Comparison of ENCODE assay signal across 24 mouse cellular contexts in genomic region chr8:126873306-126873705, GRCm38 (mm10).
DNase-seq lines count a peak whose midpoint lies in the region; ATAC-seq and TF ChIP-seq lines count a peak whose summit lies in the region.
"Had no signal": no experiment of that assay in that cellular context is flagged by ENCODE, and none has a peak within 500 bp of the region (broad histone marks: within the 10 kb centered on the region; RNA-seq: fewer than 3 reads in every experiment).

No protein-coding gene starts in this region.

- no peak for ATAC-seq in embryonic facial prominence, embryonic 13.5 days (ENCODE audit: insufficient number of reproducible peaks, insufficient read depth, low FRiP score, low TSS enrichment, low read depth)
- no peak for ATAC-seq in limb, embryonic 13.5 days (ENCODE audit: low FRiP score, low read depth)
- ATAC-seq in erythroid progenitor cell, adult 5-6 weeks (replicated peaks; ENCODE audit: low FRiP score, poor library complexity, severe bottlenecking), result no peak
- ATAC-seq: forebrain, embryonic 14.5 days; hindbrain, postnatal 0 days; intestine, postnatal 0 days; Patski had no signal

- H3K36me3 ChIP-seq in embryonic facial prominence, embryonic 13.5 days, result no peaks in the 10 kb centered on the region
- no peaks in the 10 kb centered on the region for H3K36me3 ChIP-seq in limb, embryonic 13.5 days
- H3K36me3 ChIP-seq: G1E; hindbrain, embryonic 10.5 days; kidney, embryonic 15.5 days; lung, embryonic 15.5 days; neural tube, embryonic 15.5 days had no signal

- intact Hi-C loops in left cerebral cortex, adult 2 months (cut with DNase I), result no loop called here
- intact Hi-C loops in left cerebral cortex, postnatal 10 days (cut with DNase I), result no loop called here

- H3K27me3 ChIP-seq in embryonic facial prominence, embryonic 13.5 days, result no peaks in the 10 kb centered on the region
- H3K27me3 ChIP-seq in limb, embryonic 13.5 days, result no peaks in the 10 kb centered on the region
- H3K27me3 ChIP-seq: kidney, embryonic 15.5 days; lung, embryonic 15.5 days; neural tube, embryonic 15.5 days; Patski had no signal

- 54% methylated on average over 7 of the region's 7 CpGs for WGBS in embryonic facial prominence, embryonic 13.5 days
- WGBS in limb, embryonic 13.5 days, result 54% methylated on average over 7 of the region's 7 CpGs

- no peak overlapping the region for H3K4me3 ChIP-seq in left cerebral cortex, adult 2 months
- no peak overlapping the region for H3K4me3 ChIP-seq in embryonic facial prominence, embryonic 13.5 days
- no peak overlapping the region for H3K4me3 ChIP-seq in limb, embryonic 13.5 days
- H3K4me3 ChIP-seq: hindbrain, embryonic 10.5 days; kidney, embryonic 15.5 days; lung, embryonic 15.5 days; neural tube, embryonic 15.5 days had no signal

- no peaks in the 10 kb centered on the region for H3K9me3 ChIP-seq in embryonic facial prominence, embryonic 13.5 days
- H3K9me3 ChIP-seq in limb, embryonic 13.5 days, result no peaks in the 10 kb centered on the region
- H3K9me3 ChIP-seq: kidney, embryonic 15.5 days; lung, embryonic 15.5 days; neural tube, embryonic 15.5 days had no signal

- no peak for TF ChIP-seq CTCF in left cerebral cortex, adult 2 months (IDR thresholded peaks at IDR 0.05)

- H3K9ac ChIP-seq in embryonic facial prominence, embryonic 13.5 days, result no peak overlapping the region
- H3K9ac ChIP-seq in limb, embryonic 13.5 days, result no peak overlapping the region
- H3K9ac ChIP-seq: kidney, embryonic 15.5 days; liver, embryonic 14.5 days; lung, embryonic 15.5 days; neural tube, embryonic 15.5 days had no signal

- no peak overlapping the region for H3K4me2 ChIP-seq in embryonic facial prominence, embryonic 13.5 days
- H3K4me2 ChIP-seq in limb, embryonic 13.5 days (replicated peaks), result no peak overlapping the region
- H3K4me2 ChIP-seq: heart, embryonic 11.5 days; kidney, embryonic 15.5 days; lung, embryonic 15.5 days; midbrain, embryonic 11.5 days; neural tube, embryonic 15.5 days had no signal

- peaks cover 41% of the 10 kb centered on the region for H3K4me1 ChIP-seq in embryonic facial prominence, embryonic 13.5 days
- peaks cover 33% of the 10 kb centered on the region for H3K4me1 ChIP-seq in limb, embryonic 13.5 days

- peak overlapping the region; percentile 5; the same call in 1 of the 2 replicates for H3K27ac ChIP-seq in left cerebral cortex, adult 2 months
- H3K27ac ChIP-seq in embryonic facial prominence, embryonic 13.5 days, result 0 out of 2 replicates have a peak overlapping the region, but pooled peaks have one; percentile 81
- peak overlapping the region; percentile 29; the same call in 1 of the 2 replicates for H3K27ac ChIP-seq in limb, embryonic 13.5 days
- H3K27ac ChIP-seq: hindbrain, postnatal 0 days; kidney, embryonic 15.5 days; liver, embryonic 14.5 days; lung, embryonic 15.5 days; neural tube, embryonic 15.5 days had no signal

- DNase-seq in left cerebral cortex, adult 2 months (ENCODE audit: extremely low spot score in 1 of 2, low spot score in 2 of 2), result no peak
- DNase-seq in left cerebral cortex, postnatal 10 days (ENCODE audit: extremely low spot score in 1 of 2, low spot score in 2 of 2), result no peak
- DNase-seq in lung, postnatal 36 days, result no peak
- no peak for DNase-seq in cerebellum, adult 11 months
- DNase-seq: cerebellum, adult 2 months; gastrocnemius, postnatal 10 days; left cerebral cortex, postnatal 4 days; right cerebral cortex, postnatal 25 days; thymus, postnatal 14 days had no signal

Comparison
In these comparisons a context has a peak if more than half of its experiments do, and no peak if none do; other contexts are left out.
1. H3K27ac ChIP-seq: peak in every context shown above with its lines; median percentile 81 in embryonic facial prominence, embryonic 13.5 days; 29 in limb, embryonic 13.5 days; 5 in left cerebral cortex, adult 2 months.